Mouse (Mus musculus) lung, postnatal 25 days (tissue): Measurements from ENCODE around the gene Ier2.

ENCODE experiments used
- DNase-seq: peaks from one replicate; pipeline ENCODE4 v3.0.0; 2022; ENCODE audit warnings: low spot score

Ier2 gene

GRCm38 (mm10) chr8:84662581-84663065 is at the start of gene Ier2:
Gene Ier2, minus strand, starts transcription at chr8:84662852.
- DNase-seq, result peak; percentile 99

- DNase-seq, result no peak
These were observed 49.5 kb upstream of the Ier2 start for GRCm38 (mm10) chr8:84711933-84712758.

- no peak for DNase-seq
These were observed 48.7 kb upstream of the Ier2 start for GRCm38 (mm10) chr8:84711312-84711711.

- no peak for DNase-seq
These were observed 47.3 kb upstream of the Ier2 start for GRCm38 (mm10) chr8:84709931-84710330.

- DNase-seq, result peak; percentile 88
These were observed 46.3 kb upstream of the Ier2 start for GRCm38 (mm10) chr8:84708774-84709475.

GRCm38 (mm10) chr8:84708071-84708541 is 45.5 kb upstream of the Ier2 start:
- no peak for DNase-seq

- DNase-seq, result peak; percentile 87
These were observed 44.7 kb upstream of the Ier2 start for GRCm38 (mm10) chr8:84707267-84707883.

- DNase-seq, result no peak
These were observed 44.1 kb upstream of the Ier2 start for GRCm38 (mm10) chr8:84706610-84707266.

- DNase-seq, result no peak
These were observed 43.3 kb upstream of the Ier2 start for GRCm38 (mm10) chr8:84705960-84706359.

- no peak for DNase-seq
These were observed 42.5 kb upstream of the Ier2 start for GRCm38 (mm10) chr8:84704867-84705831.

- DNase-seq, result peak; percentile 86
These were observed 41.7 kb upstream of the Ier2 start for GRCm38 (mm10) chr8:84704356-84704755.

GRCm38 (mm10) chr8:84703466-84704249 is 41.0 kb upstream of the Ier2 start:
- no peak for DNase-seq

GRCm38 (mm10) chr8:84702963-84703465 is 40.4 kb upstream of the Ier2 start:
- DNase-seq, result no peak

- no peak for DNase-seq
These were observed 39.9 kb upstream of the Ier2 start for GRCm38 (mm10) chr8:84702561-84702960.

- peak; percentile 89 for DNase-seq
These were observed 38.6 kb upstream of the Ier2 start, which contains the start of gene Lyl1 for GRCm38 (mm10) chr8:84700941-84701911. Gene Lyl1, plus strand, starts transcription at chr8:84701457.

GRCm38 (mm10) chr8:84700526-84700925 is 37.9 kb upstream of the Ier2 start:
- no peak for DNase-seq

GRCm38 (mm10) chr8:84699861-84700322 is 37.2 kb upstream of the Ier2 start:
- peak; percentile 78 for DNase-seq

GRCm38 (mm10) chr8:84698929-84699401 is 36.3 kb upstream of the Ier2 start:
- DNase-seq, result peak; percentile 89
